Mouse (Mus musculus) adrenal gland, postnatal 4 days (tissue): ENCODE results near the gene Tm4sf19. TPM values are rescaled to one million over a fixed set of nuclear protein-coding genes. Genes with fewer than 3 reads are reported as not detected.

Experiments
- total RNA-seq, 2 experiments: library from RNA; stranded (reverse); gene quantifications; 2 replicates each; pipeline ENCODE4 v1.2.3; 2021

The Tm4sf19 gene
- total RNA-seq, 2 experiments from 2014 or later, result not detected

Other genes starting within 250 kb of the Tm4sf19 start
- gene Nrros, start 234.9 kb upstream of the Tm4sf19 start, total RNA-seq, result 10 to 100 TPM; 12.3 to 13.7 TPM
- gene Bex6, start 220.7 kb upstream of the Tm4sf19 start, total RNA-seq, result not detected
- gene Fbxo45, start 153.3 kb upstream of the Tm4sf19 start, total RNA-seq, result 10 to 100 TPM; 26.9 to 27.3 TPM
- gene Wdr53, start 153.3 kb upstream of the Tm4sf19 start, total RNA-seq, result 10 to 100 TPM; 16.5 to 17.9 TPM
- under 1 TPM; 0.20 to 0.23 TPM for gene Smco1, start 129.0 kb upstream of the Tm4sf19 start, total RNA-seq
- gene Rnf168, start 123.0 kb upstream of the Tm4sf19 start, total RNA-seq, result 10 to 100 TPM; 29.5 to 32.8 TPM
- gene Ubxn7, start 68.2 kb upstream of the Tm4sf19 start, total RNA-seq, result 10 to 100 TPM; 79.1 to 88.6 TPM
- 1 to 10 TPM; 8.9 to 9.2 TPM for gene Tctex1d2, start 19.2 kb downstream of the Tm4sf19 start, total RNA-seq
- 10 to 100 TPM; 66.0 to 70.6 TPM for gene Pcyt1a, start 30.4 kb downstream of the Tm4sf19 start, total RNA-seq
- gene Slc51a, start 87.4 kb downstream of the Tm4sf19 start, total RNA-seq, result 1 to 10 TPM in 1 of 2 experiments, not detected in 1; 1.4 TPM
- gene Zdhhc19, start 95.8 kb downstream of the Tm4sf19 start, total RNA-seq, result not detected
- 10 to 100 TPM; 57.2 to 75.8 TPM for gene Tfrc, start 208.4 kb downstream of the Tm4sf19 start, total RNA-seq
- 10 to 100 TPM; 75.6 to 77.6 TPM for gene Tnk2, start 243.4 kb downstream of the Tm4sf19 start, total RNA-seq